Mouse (Mus musculus) liver, embryonic 16.5 days (tissue): ENCODE measurements at regions not wholly inside any gene's neighbourhood (a gene's known extent, or its start where the extent isn't known, plus 50 kb on each side); places are given as distances from the start of the nearest gene placed in this dataset.

Experiments used
- ATAC-seq: fragments of 200-750 bp; cut with Nextera tagmentation; 2 replicates; pipeline ENCODE4 v1.8.0; 2017; ENCODE audit warnings: low read depth, mild to moderate bottlenecking, moderate number of reproducible peaks, moderate library complexity
- H3K27ac ChIP-seq: fragments of 300-500 bp; sonication (generic); 2 replicates; pipeline ENCODE4 v1.5.1; 2014; ENCODE audit warnings: mild to moderate bottlenecking, low read length
- H3K27me3 ChIP-seq: fragments of 300-500 bp; sonication (generic); 2 replicates; pipeline ENCODE4 v1.6.1; 2014; ENCODE audit warnings: low read depth, low read length, mixed read lengths; ENCODE audit not compliant: control insufficient read depth, insufficient read depth
- H3K36me3 ChIP-seq: fragments of 300-500 bp; sonication (generic); 2 replicates; pipeline ENCODE4 v1.6.1; 2014; ENCODE audit warnings: mild to moderate bottlenecking; ENCODE audit not compliant: control insufficient read depth, insufficient read depth
- H3K4me1 ChIP-seq: fragments of 300-500 bp; sonication (generic); 2 replicates; pipeline ENCODE4 v1.6.1; 2014; ENCODE audit warnings: low read depth, low read length, mixed read lengths; ENCODE audit not compliant: control insufficient read depth
- H3K4me2 ChIP-seq: fragments of 300-500 bp; sonication (generic); 2 replicates; pipeline ENCODE4 v1.6.1; 2014; ENCODE audit warnings: low read depth, low read length, mixed read lengths
- H3K4me3 ChIP-seq: fragments of 300-500 bp; sonication (generic); 2 replicates; pipeline ENCODE4 v1.5.1; 2014; ENCODE audit warnings: low read depth, mild to moderate bottlenecking, low read length
- H3K9ac ChIP-seq: fragments of 300-500 bp; sonication (generic); 2 replicates; pipeline ENCODE4 v1.6.1; 2014; ENCODE audit warnings: low read depth, low read length
- H3K9me3 ChIP-seq: fragments of 300-500 bp; sonication (generic); replicated peaks from 2 replicates; pipeline ENCODE4 v1.6.1; 2016; ENCODE audit warnings: low read length; ENCODE audit not compliant: control insufficient read depth
- WGBS: fragments of 180-500 bp; shearing (Covaris S2); extraction: QIAGEN DNeasy Blood & Tissue Kit; methylation state at CpG from one replicate; pipeline ENCODE4 v1.1.7; 2014; ENCODE audit not compliant: insufficient replicate concordance; 5-methylcytosine and 5-hydroxymethylcytosine counted together

GRCm38 (mm10) chr4:9081701-9082562 is 843.1 kb upstream of the Car8 start:
- H3K36me3 ChIP-seq, result no peaks in the 10 kb centered on the region
- H3K9me3 ChIP-seq, result no peaks in the 10 kb centered on the region
- no peak overlapping the region for H3K9ac ChIP-seq
- H3K4me2 ChIP-seq, result no peak overlapping the region
- WGBS, result 54% methylated on average over 14 of the region's 14 CpGs
- no peaks in the 10 kb centered on the region; the same call in 1 of the 2 replicates for H3K4me1 ChIP-seq
- H3K27me3 ChIP-seq, result no peaks in the 10 kb centered on the region
- H3K4me3 ChIP-seq, result no peak overlapping the region
- ATAC-seq, result peak; percentile 89
- no peak overlapping the region for H3K27ac ChIP-seq

GRCm38 (mm10) chr4:9080821-9081493 is 842.1 kb upstream of the Car8 start:
- Histone ChIP-seq H3K9me3 (no peaks in the 10 kb centered on the region), H3K27ac (no peak overlapping the region), H3K4me2 (no peak overlapping the region), H3K27me3 (no peaks in the 10 kb centered on the region), H3K9ac (no peak overlapping the region), H3K4me1 (no peaks in the 10 kb centered on the region; the same call in 1 of the 2 replicates), H3K4me3 (no peak overlapping the region), H3K36me3 (no peaks in the 10 kb centered on the region)
- WGBS, result 27% methylated on average over 15 of the region's 15 CpGs
- ATAC-seq, result no peak

GRCm38 (mm10) chr4:9079828-9080245 is 841.0 kb upstream of the Car8 start:
- Histone ChIP-seq H3K9me3 (no peaks in the 10 kb centered on the region), H3K4me1 (no peaks in the 10 kb centered on the region; the same call in 1 of the 2 replicates), H3K27ac (no peak overlapping the region), H3K27me3 (no peaks in the 10 kb centered on the region), H3K4me3 (no peak overlapping the region), H3K9ac (no peak overlapping the region), H3K36me3 (no peaks in the 10 kb centered on the region), H3K4me2 (no peak overlapping the region)
- WGBS, result 47% methylated on average over 4 of the region's 4 CpGs
- no peak for ATAC-seq

GRCm38 (mm10) chr4:9074447-9074846 is 835.6 kb upstream of the Car8 start:
- Histone ChIP-seq H3K27ac (no peak overlapping the region), H3K4me2 (no peak overlapping the region), H3K4me3 (no peak overlapping the region), H3K27me3 (no peaks in the 10 kb centered on the region), H3K4me1 (no peaks in the 10 kb centered on the region), H3K9ac (no peak overlapping the region), H3K36me3 (no peaks in the 10 kb centered on the region), H3K9me3 (no peaks in the 10 kb centered on the region)
- ATAC-seq, result no peak
- 31% methylated on average over 2 of the region's 2 CpGs for WGBS

GRCm38 (mm10) chr4:9073736-9074428 is 835.0 kb upstream of the Car8 start:
- Histone ChIP-seq H3K4me1 (no peaks in the 10 kb centered on the region), H3K9me3 (no peaks in the 10 kb centered on the region), H3K36me3 (no peaks in the 10 kb centered on the region), H3K4me2 (no peak overlapping the region), H3K9ac (no peak overlapping the region), H3K27ac (no peak overlapping the region), H3K27me3 (no peaks in the 10 kb centered on the region), H3K4me3 (no peak overlapping the region)
- 74% methylated on average over 8 of the region's 8 CpGs for WGBS
- no peak for ATAC-seq

- Histone ChIP-seq H3K27ac (no peak overlapping the region), H3K9ac (no peak overlapping the region), H3K4me2 (no peak overlapping the region), H3K9me3 (no peaks in the 10 kb centered on the region), H3K4me1 (no peaks in the 10 kb centered on the region), H3K36me3 (no peaks in the 10 kb centered on the region), H3K27me3 (no peaks in the 10 kb centered on the region), H3K4me3 (no peak overlapping the region)
- 44% methylated on average over 5 of the region's 5 CpGs for WGBS
- ATAC-seq, result no peak
These were observed 833.5 kb upstream of the Car8 start for GRCm38 (mm10) chr4:9072321-9072720.

GRCm38 (mm10) chr4:9067874-9068273 is 829.0 kb upstream of the Car8 start:
- H3K36me3 ChIP-seq, result no peaks in the 10 kb centered on the region
- no peak for ATAC-seq
- H3K4me2 ChIP-seq, result no peak overlapping the region
- H3K27ac ChIP-seq, result no peak overlapping the region
- no peak overlapping the region for H3K4me3 ChIP-seq
- no peaks in the 10 kb centered on the region for H3K9me3 ChIP-seq
- no peaks in the 10 kb centered on the region for H3K27me3 ChIP-seq
- no peak overlapping the region for H3K9ac ChIP-seq
- WGBS, result 36% methylated on average over 2 of the region's 2 CpGs
- H3K4me1 ChIP-seq, result no peaks in the 10 kb centered on the region

GRCm38 (mm10) chr4:9065981-9066815 is 827.4 kb upstream of the Car8 start:
- Histone ChIP-seq H3K27ac (no peak overlapping the region), H3K4me3 (no peak overlapping the region), H3K4me1 (no peaks in the 10 kb centered on the region), H3K4me2 (no peak overlapping the region), H3K36me3 (no peaks in the 10 kb centered on the region), H3K27me3 (no peaks in the 10 kb centered on the region), H3K9ac (no peak overlapping the region), H3K9me3 (no peaks in the 10 kb centered on the region)
- WGBS, result 34% methylated on average over 10 of the region's 10 CpGs
- ATAC-seq, result no peak
